Mouse (Mus musculus): ENCODE data around the gene Atg4b. TPM values are rescaled to one million over a fixed set of nuclear protein-coding genes. Genes with fewer than 3 reads are reported as not detected.
A peak's percentile ranks its signal among the peaks of the same experiment; 100 is the strongest.
"Not testable (repeated sequence)": the region's sequence is repeated elsewhere in the genome, so short reads cannot be mapped to it uniquely, and the experiment has no call there.

Atg4b gene
- polyA plus RNA-seq, 1 experiment from 2014 or later = 66.7 TPM

- peak overlapping the region; percentile 96 for H3K27ac ChIP-seq (ENCODE audit: low read depth, low read length)
- no peaks in the 10 kb centered on the region for H3K27me3 ChIP-seq (replicated peaks; ENCODE audit: control insufficient read depth, insufficient read depth, low read length)
- H3K4me2 ChIP-seq (replicated peaks; ENCODE audit: low read depth) = peak overlapping the region; percentile 82
- no peak for ATAC-seq
- no peaks in the 10 kb centered on the region for H3K9me3 ChIP-seq (ENCODE audit: control insufficient read depth)
- H3K9ac ChIP-seq (ENCODE audit: low read depth, low read length) = peak overlapping the region; percentile 58
- peak; percentile 40; the same call in 1 of the 2 replicates for TF ChIP-seq CTCF (IDR thresholded peaks at IDR 0.05; ENCODE audit: low read depth)
- H3K4me3 ChIP-seq (ENCODE audit: low read depth, low read length) = peak overlapping the region; percentile 49
- H3K4me1 ChIP-seq (replicated peaks; ENCODE audit: control insufficient read depth, insufficient read depth, low read length) = no peaks in the 10 kb centered on the region
- 35% methylated on average over 27 of the region's 27 CpGs for WGBS
- H3K36me3 ChIP-seq (ENCODE audit: control insufficient read depth, insufficient read depth) = peaks cover 14% of the 10 kb centered on the region; the same call in 1 of the 2 replicates
Measured at GRCm38 (mm10) chr1:93825771-93826539, 74.7 kb downstream of the Atg4b start.

- H3K4me2 ChIP-seq (replicated peaks; ENCODE audit: low read depth) = peak overlapping the region; percentile 82
- H3K27me3 ChIP-seq (replicated peaks; ENCODE audit: control insufficient read depth, insufficient read depth, low read length) = no peaks in the 10 kb centered on the region
- no peak for TF ChIP-seq CTCF (IDR thresholded peaks at IDR 0.05; ENCODE audit: low read depth)
- H3K4me1 ChIP-seq (replicated peaks; ENCODE audit: control insufficient read depth, insufficient read depth, low read length) = no peaks in the 10 kb centered on the region
- H3K27ac ChIP-seq (ENCODE audit: low read depth, low read length) = no peak overlapping the region
- H3K4me3 ChIP-seq (ENCODE audit: low read depth, low read length) = no peak overlapping the region
- peaks cover 8% of the 10 kb centered on the region; the same call in 1 of the 2 replicates for H3K36me3 ChIP-seq (ENCODE audit: control insufficient read depth, insufficient read depth)
- no peak overlapping the region for H3K9ac ChIP-seq (ENCODE audit: low read depth, low read length)
- H3K9me3 ChIP-seq (ENCODE audit: control insufficient read depth) = no peaks in the 10 kb centered on the region
- ATAC-seq = no peak
- WGBS = 92% methylated on average over 9 of the region's 9 CpGs
Measured at GRCm38 (mm10) chr1:93826540-93826835, 75.2 kb downstream of the Atg4b start.

GRCm38 (mm10) chr1:93832754-93833360 is 81.6 kb downstream of the Atg4b start:
- not testable (repeated sequence) for H3K9me3 ChIP-seq (ENCODE audit: control insufficient read depth); H3K4me1 ChIP-seq (replicated peaks; ENCODE audit: control insufficient read depth, insufficient read depth, low read length); H3K4me3 ChIP-seq (ENCODE audit: low read depth, low read length); H3K27me3 ChIP-seq (replicated peaks; ENCODE audit: control insufficient read depth, insufficient read depth, low read length); H3K9ac ChIP-seq (ENCODE audit: low read depth, low read length); H3K4me2 ChIP-seq (replicated peaks; ENCODE audit: low read depth); H3K27ac ChIP-seq (ENCODE audit: low read depth, low read length)
- ATAC-seq = peak; percentile 53
- 77% methylated on average over 3 of the region's 4 CpGs for WGBS
- peaks cover 18% of the 10 kb centered on the region for H3K36me3 ChIP-seq (ENCODE audit: control insufficient read depth, insufficient read depth)
- peak; percentile 52 for TF ChIP-seq CTCF (IDR thresholded peaks at IDR 0.05; ENCODE audit: low read depth)

- no peak overlapping the region for H3K4me2 ChIP-seq (replicated peaks; ENCODE audit: low read depth)
- WGBS = 86% methylated on average over 7 of the region's 7 CpGs
- no peak overlapping the region for H3K27ac ChIP-seq (ENCODE audit: low read depth, low read length)
- no peaks in the 10 kb centered on the region for H3K9me3 ChIP-seq (ENCODE audit: control insufficient read depth)
- H3K4me1 ChIP-seq (replicated peaks; ENCODE audit: control insufficient read depth, insufficient read depth, low read length) = no peaks in the 10 kb centered on the region
- no peak overlapping the region for H3K9ac ChIP-seq (ENCODE audit: low read depth, low read length)
- H3K27me3 ChIP-seq (replicated peaks; ENCODE audit: control insufficient read depth, insufficient read depth, low read length) = no peaks in the 10 kb centered on the region
- peaks cover 19% of the 10 kb centered on the region for H3K36me3 ChIP-seq (ENCODE audit: control insufficient read depth, insufficient read depth)
- H3K4me3 ChIP-seq (ENCODE audit: low read depth, low read length) = no peak overlapping the region
- ATAC-seq = no peak
- TF ChIP-seq CTCF (IDR thresholded peaks at IDR 0.05; ENCODE audit: low read depth) = no peak
Measured at GRCm38 (mm10) chr1:93834671-93835150, 83.4 kb downstream of the Atg4b start.

- ATAC-seq = no peak
- H3K27me3 ChIP-seq (replicated peaks; ENCODE audit: control insufficient read depth, insufficient read depth, low read length) = no peaks in the 10 kb centered on the region
Measured at GRCm38 (mm10) chr1:93835211-93835610, 83.9 kb downstream of the Atg4b start.

GRCm38 (mm10) chr1:93835876-93836531 is 84.7 kb downstream of the Atg4b start:
- Histone ChIP-seq H3K9me3 (ENCODE audit: control insufficient read depth) (no peaks in the 10 kb centered on the region), H3K4me3 (ENCODE audit: low read depth, low read length) (no peak overlapping the region), H3K4me1 (replicated peaks; ENCODE audit: control insufficient read depth, insufficient read depth, low read length) (no peaks in the 10 kb centered on the region), H3K4me2 (replicated peaks; ENCODE audit: low read depth) (no peak overlapping the region), H3K27me3 (replicated peaks; ENCODE audit: control insufficient read depth, insufficient read depth, low read length) (no peaks in the 10 kb centered on the region), H3K36me3 (ENCODE audit: control insufficient read depth, insufficient read depth) (peaks cover 17% of the 10 kb centered on the region), H3K9ac (ENCODE audit: low read depth, low read length) (no peak overlapping the region), H3K27ac (ENCODE audit: low read depth, low read length) (no peak overlapping the region)
- ATAC-seq = no peak
- TF ChIP-seq CTCF (IDR thresholded peaks at IDR 0.05; ENCODE audit: low read depth) = no peak
- WGBS = 81% methylated on average over 6 of the region's 6 CpGs

More at GRCm38 (mm10) chr1:93835211-93835610, 83.9 kb downstream of the Atg4b start:
- H3K9me3 ChIP-seq (ENCODE audit: control insufficient read depth) = no peaks in the 10 kb centered on the region
- WGBS = 89% methylated on average over 4 of the region's 4 CpGs
- H3K9ac ChIP-seq (ENCODE audit: low read depth, low read length) = no peak overlapping the region
- H3K4me2 ChIP-seq (replicated peaks; ENCODE audit: low read depth) = no peak overlapping the region
- H3K4me1 ChIP-seq (replicated peaks; ENCODE audit: control insufficient read depth, insufficient read depth, low read length) = no peaks in the 10 kb centered on the region
- no peak for TF ChIP-seq CTCF (IDR thresholded peaks at IDR 0.05; ENCODE audit: low read depth)
- peaks cover 17% of the 10 kb centered on the region for H3K36me3 ChIP-seq (ENCODE audit: control insufficient read depth, insufficient read depth)
- no peak overlapping the region for H3K27ac ChIP-seq (ENCODE audit: low read depth, low read length)
- H3K4me3 ChIP-seq (ENCODE audit: low read depth, low read length) = no peak overlapping the region

All from intestine, postnatal 0 days (tissue).